Mouse (Mus musculus): ENCODE data around the gene Zc4h2. TPM values are rescaled to one million over a fixed set of nuclear protein-coding genes. Genes with fewer than 3 reads are reported as not detected.

Gene Zc4h2
- polyA plus RNA-seq (2015; fragmentation: Nextera tagmentation; extraction: Ambion mirVana) = 5.2 and 5.5 TPM in 2 replicates

DNA sequence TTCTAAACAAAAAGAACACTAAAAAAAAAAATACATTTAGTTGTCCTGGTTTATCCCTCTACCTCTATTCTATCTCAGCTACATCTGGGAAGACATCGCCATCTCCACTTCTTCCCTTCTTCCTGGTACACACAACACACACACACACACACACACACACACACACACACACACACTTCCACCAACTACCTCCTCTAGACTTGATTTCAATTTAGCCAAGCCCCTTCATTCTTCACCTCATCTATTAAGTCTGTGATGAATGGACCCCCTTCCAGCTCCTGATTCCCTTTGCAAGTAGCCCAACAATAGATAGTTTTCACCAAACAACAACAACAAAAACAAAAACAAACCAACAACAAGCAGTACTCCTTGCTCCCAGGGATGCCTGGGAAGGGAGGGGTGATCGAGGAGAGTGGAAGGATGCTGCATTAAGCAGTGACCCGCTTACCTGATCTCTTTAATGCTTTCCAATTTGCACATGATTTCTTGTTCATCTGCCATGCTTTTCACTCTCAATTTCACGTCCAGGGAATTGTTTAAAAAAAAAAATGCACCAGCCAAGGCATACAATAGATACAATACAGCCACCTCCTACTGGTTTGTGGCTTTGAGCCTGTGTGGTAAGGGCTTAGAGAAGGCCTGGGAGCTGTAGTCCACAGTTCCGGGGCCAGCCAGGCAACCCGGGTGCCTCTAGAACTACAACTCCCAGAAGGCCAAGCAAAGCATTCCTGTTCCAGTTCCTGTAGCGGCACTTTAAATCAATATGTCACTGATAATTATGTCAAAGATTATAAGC lies at the start of gene Zc4h2:
Zc4h2 (minus strand) TSS at position 706 of the 796 bp plus-strand sequence.
- Histone ChIP-seq H3K4me1 (replicated peaks; ENCODE audit: control insufficient read depth, insufficient read depth, low read length) (no peaks in the 10 kb centered on the region), H3K27me3 (replicated peaks; ENCODE audit: control insufficient read depth, insufficient read depth, low read length) (no peaks in the 10 kb centered on the region), H3K4me3 (ENCODE audit: low read depth, low read length) (peak within 1 kb of the TSS; percentile 47), H3K36me3 (ENCODE audit: control insufficient read depth, insufficient read depth) (no peaks in the 10 kb centered on the region), H3K9ac (ENCODE audit: low read depth, low read length) (0 out of 2 replicates have a peak within 1 kb of the TSS, but pooled peaks have one; percentile 17), H3K9me3 (ENCODE audit: control insufficient read depth) (no peaks in the 10 kb centered on the region), H3K27ac (ENCODE audit: low read depth, low read length) (no peak within 1 kb of the TSS), H3K4me2 (replicated peaks; ENCODE audit: low read depth) (peak within 1 kb of the TSS; percentile 60)
- no peak for TF ChIP-seq CTCF (IDR thresholded peaks at IDR 0.05; ENCODE audit: low read depth)
- peak; percentile 90 for ATAC-seq
- 13% methylated on average over 7 of the region's 7 CpGs for WGBS

GRCm38 (mm10) chrX:95687119-95687518 lies 28.8 kb upstream of the Zc4h2 start:
- Histone ChIP-seq H3K27me3 (replicated peaks; ENCODE audit: control insufficient read depth, insufficient read depth, low read length) (no peaks in the 10 kb centered on the region), H3K4me1 (replicated peaks; ENCODE audit: control insufficient read depth, insufficient read depth, low read length) (no peaks in the 10 kb centered on the region), H3K4me3 (ENCODE audit: low read depth, low read length) (no peak overlapping the region), H3K4me2 (replicated peaks; ENCODE audit: low read depth) (no peak overlapping the region), H3K9ac (ENCODE audit: low read depth, low read length) (no peak overlapping the region), H3K36me3 (ENCODE audit: control insufficient read depth, insufficient read depth) (no peaks in the 10 kb centered on the region), H3K9me3 (ENCODE audit: control insufficient read depth) (no peaks in the 10 kb centered on the region), H3K27ac (ENCODE audit: low read depth, low read length) (no peak overlapping the region)
- TF ChIP-seq CTCF (IDR thresholded peaks at IDR 0.05; ENCODE audit: low read depth) = peak; percentile 46
- 50% methylated on average over 1 of the region's 1 CpGs for WGBS
- ATAC-seq = no peak

DNA sequence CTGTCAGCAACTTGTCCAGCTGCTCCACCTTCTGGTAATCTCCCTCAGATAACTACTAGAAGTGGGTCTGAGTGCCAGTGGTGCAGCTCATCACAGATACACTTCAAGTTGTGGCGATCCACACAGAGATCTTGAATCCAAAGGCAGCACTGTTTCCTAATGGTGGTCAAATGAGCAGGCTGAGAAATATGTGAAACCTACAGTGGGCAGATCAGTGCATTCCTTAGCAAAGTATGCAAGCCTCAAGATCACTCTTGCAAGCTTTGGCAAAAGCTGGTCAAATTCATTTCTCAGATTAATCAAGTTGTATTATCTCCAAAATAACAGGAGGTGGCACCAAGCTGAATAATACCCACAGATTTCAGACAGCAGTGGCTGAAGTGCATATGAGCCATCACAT lies 23.9 kb upstream of the Zc4h2 start:
- no peak for ATAC-seq
- no peak for TF ChIP-seq CTCF (IDR thresholded peaks at IDR 0.05; ENCODE audit: low read depth)
- H3K4me3 ChIP-seq (ENCODE audit: low read depth, low read length) = no peak overlapping the region
- no peaks in the 10 kb centered on the region for H3K36me3 ChIP-seq (ENCODE audit: control insufficient read depth, insufficient read depth)
- H3K9ac ChIP-seq (ENCODE audit: low read depth, low read length) = no peak overlapping the region
- H3K4me2 ChIP-seq (replicated peaks; ENCODE audit: low read depth) = no peak overlapping the region
- 67% methylated on average over 1 of the region's 1 CpGs for WGBS
- H3K4me1 ChIP-seq (replicated peaks; ENCODE audit: control insufficient read depth, insufficient read depth, low read length) = no peaks in the 10 kb centered on the region
- no peaks in the 10 kb centered on the region for H3K27me3 ChIP-seq (replicated peaks; ENCODE audit: control insufficient read depth, insufficient read depth, low read length)
- no peaks in the 10 kb centered on the region for H3K9me3 ChIP-seq (ENCODE audit: control insufficient read depth)
- H3K27ac ChIP-seq (ENCODE audit: low read depth, low read length) = no peak overlapping the region

DNA sequence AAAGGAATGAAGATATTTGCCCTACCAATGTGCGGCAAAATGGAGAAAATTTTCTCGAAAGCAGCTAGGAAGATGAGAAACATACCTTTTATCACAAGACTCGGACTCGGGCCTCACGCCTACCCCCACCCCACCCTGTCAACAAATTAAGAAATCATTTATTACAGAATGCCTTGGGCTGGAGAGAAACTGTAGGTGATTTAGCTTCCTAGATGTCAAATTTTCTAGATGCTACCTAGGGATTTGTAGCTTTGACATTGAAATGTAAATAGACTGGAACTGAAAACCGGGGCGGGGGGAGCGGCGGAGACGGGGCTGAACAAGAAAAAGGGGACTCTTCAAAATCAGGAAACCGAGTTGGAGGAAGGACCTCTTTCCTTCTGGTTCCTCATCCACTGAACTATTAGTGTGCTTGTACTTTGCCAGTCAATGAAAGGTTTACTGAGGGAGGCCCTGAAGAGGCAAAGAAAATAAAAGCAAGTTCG lies 333 bp upstream of the Zc4h2 start:
- TF ChIP-seq CTCF (IDR thresholded peaks at IDR 0.05; ENCODE audit: low read depth) = no peak

DNA sequence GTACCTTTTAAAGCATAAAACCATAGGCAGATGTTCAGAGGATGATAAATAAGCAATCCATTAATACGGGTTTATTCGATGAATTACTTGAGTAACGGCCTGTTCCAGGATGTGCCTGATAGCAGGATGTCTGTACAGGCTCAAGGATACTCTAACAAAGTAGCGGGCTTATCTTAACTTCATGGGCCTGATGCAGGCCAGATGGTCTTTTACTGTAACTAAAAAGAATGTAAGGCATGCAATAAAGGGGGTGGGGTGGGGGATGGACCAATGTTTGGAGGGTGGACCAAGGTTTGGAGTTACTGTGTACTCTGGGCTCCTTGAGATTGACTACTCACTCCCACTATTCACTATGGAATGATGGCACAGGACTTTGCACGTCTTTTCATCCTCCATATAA lies 57.7 kb downstream of the Zc4h2 start:
- Histone ChIP-seq H3K4me3 (ENCODE audit: low read depth, low read length) (no peak overlapping the region), H3K27me3 (replicated peaks; ENCODE audit: control insufficient read depth, insufficient read depth, low read length) (no peaks in the 10 kb centered on the region), H3K9ac (ENCODE audit: low read depth, low read length) (no peak overlapping the region), H3K36me3 (ENCODE audit: control insufficient read depth, insufficient read depth) (no peaks in the 10 kb centered on the region), H3K4me1 (replicated peaks; ENCODE audit: control insufficient read depth, insufficient read depth, low read length) (no peaks in the 10 kb centered on the region), H3K9me3 (ENCODE audit: control insufficient read depth) (no peaks in the 10 kb centered on the region), H3K27ac (ENCODE audit: low read depth, low read length) (no peak overlapping the region), H3K4me2 (replicated peaks; ENCODE audit: low read depth) (no peak overlapping the region)
- TF ChIP-seq CTCF (IDR thresholded peaks at IDR 0.05; ENCODE audit: low read depth) = no peak
- 44% methylated on average over 5 of the region's 5 CpGs for WGBS
- ATAC-seq = no peak

More for the DNA sequence above, 333 bp upstream of the Zc4h2 start:
- Histone ChIP-seq H3K27me3 (replicated peaks; ENCODE audit: control insufficient read depth, insufficient read depth, low read length) (no peaks in the 10 kb centered on the region), H3K27ac (ENCODE audit: low read depth, low read length) (no peak overlapping the region), H3K4me1 (replicated peaks; ENCODE audit: control insufficient read depth, insufficient read depth, low read length) (no peaks in the 10 kb centered on the region), H3K4me3 (ENCODE audit: low read depth, low read length) (peak overlapping the region; percentile 47), H3K4me2 (replicated peaks; ENCODE audit: low read depth) (peak overlapping the region; percentile 60), H3K9ac (ENCODE audit: low read depth, low read length) (0 out of 2 replicates have a peak overlapping the region, but pooled peaks have one; percentile 17), H3K36me3 (ENCODE audit: control insufficient read depth, insufficient read depth) (no peaks in the 10 kb centered on the region), H3K9me3 (ENCODE audit: control insufficient read depth) (no peaks in the 10 kb centered on the region)
- 30% methylated on average over 12 of the region's 12 CpGs for WGBS
- ATAC-seq = no peak

Other genes with a start within 250 kb of the Zc4h2 start
- gene Amer1, start 213.6 kb downstream of the Zc4h2 start, polyA plus RNA-seq (2015; fragmentation: Nextera tagmentation; extraction: Ambion mirVana) = 2.8 and 2.9 TPM in 2 replicates
- gene Asb12, start 100.5 kb downstream of the Zc4h2 start, polyA plus RNA-seq (2015; fragmentation: Nextera tagmentation; extraction: Ambion mirVana) = not detected in 2 replicates
- gene Pfn5, start 100.4 kb downstream of the Zc4h2 start, polyA plus RNA-seq (2015; fragmentation: Nextera tagmentation; extraction: Ambion mirVana) = not detected in 2 replicates
- 0.67 and 0.74 TPM in 2 replicates for gene Zc3h12b, start 53.2 kb upstream of the Zc4h2 start, polyA plus RNA-seq (2015; fragmentation: Nextera tagmentation; extraction: Ambion mirVana)